Comparison of ENCODE assay signal across 21 mouse cellular contexts in the genomic region with DNA sequence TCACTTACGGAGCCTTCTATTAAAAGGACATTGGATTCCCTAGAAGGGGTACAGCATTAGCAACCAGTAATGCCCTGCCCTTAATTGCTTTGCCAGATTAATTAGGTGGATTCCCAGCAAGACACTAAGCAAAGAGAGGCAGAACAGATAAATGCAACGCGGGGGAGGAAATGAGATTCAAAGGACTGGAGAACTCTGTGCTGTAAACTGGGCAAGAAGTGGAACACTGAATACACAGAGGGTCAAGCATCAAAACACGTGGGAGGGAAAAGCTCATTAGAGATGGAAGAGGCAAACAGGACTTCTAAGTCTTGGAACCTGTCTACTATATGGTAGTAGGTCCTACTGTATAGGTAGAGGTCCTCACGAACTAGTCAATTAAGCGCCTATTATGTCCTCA.
DNase-seq lines count a peak whose midpoint lies in the region; ATAC-seq and TF ChIP-seq lines count a peak whose summit lies in the region.
"Had no signal": no experiment of that assay in that cellular context is flagged by ENCODE, and none has a peak within 500 bp of the region (broad histone marks: within the 10 kb centered on the region; RNA-seq: fewer than 3 reads in every experiment).

No protein-coding gene starts in this region.

- no peaks in the 10 kb centered on the region for H3K36me3 ChIP-seq in hindbrain, postnatal 0 days (ENCODE audit: insufficient read depth, low read length)
- no peaks in the 10 kb centered on the region for H3K36me3 ChIP-seq in hindbrain, embryonic 16.5 days (ENCODE audit: control insufficient read depth, insufficient read depth, low read length)
- H3K36me3 ChIP-seq in midbrain, postnatal 0 days (ENCODE audit: insufficient read depth, low read length), result no peaks in the 10 kb centered on the region
- H3K36me3 ChIP-seq in midbrain, embryonic 10.5 days, result no peaks in the 10 kb centered on the region
- no peaks in the 10 kb centered on the region for H3K36me3 ChIP-seq in lung, postnatal 0 days (ENCODE audit: insufficient read depth, low read length)
- H3K36me3 ChIP-seq: embryonic facial prominence, embryonic 13.5 days; forebrain, embryonic 15.5 days; G1E; heart, embryonic 15.5 days; hindbrain, embryonic 13.5 days had no signal

- no peak overlapping the region for H3K4me3 ChIP-seq in hindbrain, postnatal 0 days (ENCODE audit: low read length)
- no peak overlapping the region for H3K4me3 ChIP-seq in hindbrain, embryonic 16.5 days (ENCODE audit: low read length)
- H3K4me3 ChIP-seq in midbrain, postnatal 0 days (ENCODE audit: low read depth, low read length), result no peak overlapping the region
- no peak overlapping the region for H3K4me3 ChIP-seq in midbrain, embryonic 10.5 days
- H3K4me3 ChIP-seq in lung, postnatal 0 days (ENCODE audit: low read depth, low read length), result no peak overlapping the region
- H3K4me3 ChIP-seq: embryonic facial prominence, embryonic 13.5 days; forebrain, embryonic 15.5 days; heart, embryonic 15.5 days; hindbrain, embryonic 13.5 days had no signal

- no peaks in the 10 kb centered on the region for H3K4me1 ChIP-seq in hindbrain, postnatal 0 days (ENCODE audit: insufficient read depth, low read length)
- H3K4me1 ChIP-seq in hindbrain, embryonic 16.5 days (ENCODE audit: control insufficient read depth, insufficient read depth, low read depth, low read length), result no peaks in the 10 kb centered on the region
- H3K4me1 ChIP-seq in midbrain, postnatal 0 days (ENCODE audit: insufficient read depth, low read length), result no peaks in the 10 kb centered on the region
- no peaks in the 10 kb centered on the region for H3K4me1 ChIP-seq in midbrain, embryonic 10.5 days
- no peaks in the 10 kb centered on the region for H3K4me1 ChIP-seq in lung, postnatal 0 days (ENCODE audit: insufficient read depth, low read depth, low read length)
- H3K4me1 ChIP-seq: forebrain, embryonic 15.5 days; heart, embryonic 15.5 days; hindbrain, embryonic 13.5 days had no signal

- DNase-seq in cerebellum, adult 8-10 months, result no peak
- peak; percentile 4 for DNase-seq in hindbrain, postnatal 0 days (ENCODE audit: low spot score)
- DNase-seq in midbrain, postnatal 0 days (ENCODE audit: low spot score), result peak; percentile 23
- no peak for DNase-seq in midbrain, embryonic 10.5 days (ENCODE audit: low spot score)
- DNase-seq in lung, postnatal 0 days (ENCODE audit: low spot score), result no peak
- DNase-seq: adrenal gland, postnatal 10 days; B cell, adult 2 months; cerebellum, postnatal 36 days; gastrocnemius, postnatal 10 days; heart, adult 18-20 months; heart, postnatal 14 days had no signal

- H3K27ac ChIP-seq in hindbrain, postnatal 0 days, result no peak overlapping the region
- no peak overlapping the region for H3K27ac ChIP-seq in hindbrain, embryonic 16.5 days (ENCODE audit: low read depth, low read length)
- H3K27ac ChIP-seq in midbrain, postnatal 0 days (ENCODE audit: low read depth, low read length), result no peak overlapping the region
- H3K27ac ChIP-seq in midbrain, embryonic 10.5 days (replicated peaks), result no peak overlapping the region
- H3K27ac ChIP-seq in lung, postnatal 0 days (ENCODE audit: low read length), result no peak overlapping the region
- H3K27ac ChIP-seq: embryonic facial prominence, embryonic 13.5 days; forebrain, embryonic 15.5 days; heart, embryonic 15.5 days; hindbrain, embryonic 13.5 days had no signal

- no peak overlapping the region for H3K4me2 ChIP-seq in hindbrain, postnatal 0 days (ENCODE audit: low read depth, low read length)
- H3K4me2 ChIP-seq in hindbrain, embryonic 16.5 days (ENCODE audit: low read length), result no peak overlapping the region
- H3K4me2 ChIP-seq in midbrain, postnatal 0 days (ENCODE audit: low read depth, low read length, poor library complexity, severe bottlenecking), result no peak overlapping the region
- H3K4me2 ChIP-seq in lung, postnatal 0 days (replicated peaks; ENCODE audit: low read depth, low read length), result no peak overlapping the region
- H3K4me2 ChIP-seq: embryonic facial prominence, embryonic 13.5 days; forebrain, embryonic 15.5 days; heart, embryonic 11.5 days; heart, embryonic 15.5 days; hindbrain, embryonic 13.5 days had no signal

- peak; percentile 61 for ATAC-seq in cerebellum, adult (ENCODE audit: insufficient number of reproducible peaks, low FRiP score, low TSS enrichment)
- ATAC-seq in hindbrain, postnatal 0 days, result 0 out of 2 replicates have a peak, but pooled peaks have one; percentile 24
- no peak for ATAC-seq in hindbrain, embryonic 16.5 days
- ATAC-seq in midbrain, postnatal 0 days (ENCODE audit: low FRiP score), result no peak
- no peak for ATAC-seq in lung, postnatal 0 days
- ATAC-seq: CD4-positive, CD25-positive, alpha-beta regulatory T cell, adult 4 months; forebrain, embryonic 15.5 days; intestine, embryonic 16.5 days had no signal

- H3K9ac ChIP-seq in hindbrain, postnatal 0 days (replicated peaks; ENCODE audit: low read length), result no peak overlapping the region
- H3K9ac ChIP-seq in hindbrain, embryonic 16.5 days (ENCODE audit: low read depth, low read length), result no peak overlapping the region
- H3K9ac ChIP-seq in midbrain, postnatal 0 days (replicated peaks; ENCODE audit: low read length, poor library complexity, severe bottlenecking), result no peak overlapping the region
- H3K9ac ChIP-seq in lung, postnatal 0 days (replicated peaks; ENCODE audit: low read depth), result no peak overlapping the region
- H3K9ac ChIP-seq: embryonic facial prominence, embryonic 13.5 days; forebrain, embryonic 15.5 days; heart, embryonic 15.5 days; hindbrain, embryonic 13.5 days had no signal

- no peak for TF ChIP-seq EP300 in lung, postnatal 0 days (IDR thresholded peaks at IDR 0.05)

- WGBS in hindbrain, postnatal 0 days, result 69% methylated on average over 6 of the region's 6 CpGs
- WGBS in hindbrain, embryonic 16.5 days, result 70% methylated on average over 6 of the region's 6 CpGs
- WGBS in midbrain, postnatal 0 days, result 82% methylated on average over 6 of the region's 6 CpGs
- WGBS in midbrain, embryonic 10.5 days, result 85% methylated on average over 6 of the region's 6 CpGs
- WGBS in lung, postnatal 0 days, result 82% methylated on average over 6 of the region's 6 CpGs

- no peaks in the 10 kb centered on the region for H3K27me3 ChIP-seq in hindbrain, postnatal 0 days (ENCODE audit: insufficient read depth, low read length)
- no peaks in the 10 kb centered on the region for H3K27me3 ChIP-seq in hindbrain, embryonic 16.5 days (replicated peaks; ENCODE audit: control insufficient read depth, insufficient read depth, low read length)
- no peaks in the 10 kb centered on the region for H3K27me3 ChIP-seq in midbrain, postnatal 0 days (ENCODE audit: insufficient read depth, low read length)
- H3K27me3 ChIP-seq in midbrain, embryonic 10.5 days (ENCODE audit: low read depth, poor library complexity, severe bottlenecking), result no peaks in the 10 kb centered on the region
- no peaks in the 10 kb centered on the region for H3K27me3 ChIP-seq in lung, postnatal 0 days (replicated peaks; ENCODE audit: insufficient read depth, low read length)
- H3K27me3 ChIP-seq: embryonic facial prominence, embryonic 13.5 days; forebrain, embryonic 15.5 days; heart, embryonic 15.5 days; hindbrain, embryonic 13.5 days had no signal

- TF ChIP-seq CTCF in hindbrain, postnatal 0 days (IDR thresholded peaks at IDR 0.05; ENCODE audit: low read depth), result no peak
- no peak for TF ChIP-seq CTCF in midbrain, postnatal 0 days (IDR thresholded peaks at IDR 0.05)
- no peak for TF ChIP-seq CTCF in lung, postnatal 0 days (IDR thresholded peaks at IDR 0.05)

- no peaks in the 10 kb centered on the region for H3K9me3 ChIP-seq in hindbrain, postnatal 0 days (ENCODE audit: low read length)
- H3K9me3 ChIP-seq in hindbrain, embryonic 16.5 days (ENCODE audit: control insufficient read depth, low read length), result 0 out of 2 replicates have a peak, but pooled peaks cover 2% of the 10 kb centered on the region
- H3K9me3 ChIP-seq in midbrain, postnatal 0 days (ENCODE audit: low read length), result no peaks in the 10 kb centered on the region
- no peaks in the 10 kb centered on the region for H3K9me3 ChIP-seq in midbrain, embryonic 10.5 days (replicated peaks)
- H3K9me3 ChIP-seq in lung, postnatal 0 days (ENCODE audit: low read length), result no peaks in the 10 kb centered on the region
- H3K9me3 ChIP-seq: embryonic facial prominence, embryonic 13.5 days; forebrain, embryonic 15.5 days; G1E; heart, embryonic 15.5 days; hindbrain, embryonic 13.5 days had no signal

Comparison
In these comparisons a context has a peak if more than half of its experiments do, and no peak if none do; other contexts are left out.
1. ATAC-seq: peak in cerebellum, adult (single experiment) and hindbrain, postnatal 0 days (single experiment); none in hindbrain, embryonic 16.5 days (single experiment), midbrain, postnatal 0 days (single experiment) and lung, postnatal 0 days (single experiment).
2. DNase-seq: peak in hindbrain, postnatal 0 days (single experiment) and midbrain, postnatal 0 days (single experiment); none in cerebellum, adult 8-10 months (single experiment), midbrain, embryonic 10.5 days (single experiment) and lung, postnatal 0 days (single experiment).